Mouse (Mus musculus) retina, adult 2 months (tissue): Measurements from ENCODE around the gene Csad.
"Not testable (repeated sequence)": the region's sequence is repeated elsewhere in the genome, so short reads cannot be mapped to it uniquely, and the experiment has no call there.

Experiments used
- DNase-seq: peaks from one replicate; pipeline ENCODE4 v3.0.0-alpha.2; 2012; ENCODE audit warnings: low read depth, low spot score

Gene Csad

DNA sequence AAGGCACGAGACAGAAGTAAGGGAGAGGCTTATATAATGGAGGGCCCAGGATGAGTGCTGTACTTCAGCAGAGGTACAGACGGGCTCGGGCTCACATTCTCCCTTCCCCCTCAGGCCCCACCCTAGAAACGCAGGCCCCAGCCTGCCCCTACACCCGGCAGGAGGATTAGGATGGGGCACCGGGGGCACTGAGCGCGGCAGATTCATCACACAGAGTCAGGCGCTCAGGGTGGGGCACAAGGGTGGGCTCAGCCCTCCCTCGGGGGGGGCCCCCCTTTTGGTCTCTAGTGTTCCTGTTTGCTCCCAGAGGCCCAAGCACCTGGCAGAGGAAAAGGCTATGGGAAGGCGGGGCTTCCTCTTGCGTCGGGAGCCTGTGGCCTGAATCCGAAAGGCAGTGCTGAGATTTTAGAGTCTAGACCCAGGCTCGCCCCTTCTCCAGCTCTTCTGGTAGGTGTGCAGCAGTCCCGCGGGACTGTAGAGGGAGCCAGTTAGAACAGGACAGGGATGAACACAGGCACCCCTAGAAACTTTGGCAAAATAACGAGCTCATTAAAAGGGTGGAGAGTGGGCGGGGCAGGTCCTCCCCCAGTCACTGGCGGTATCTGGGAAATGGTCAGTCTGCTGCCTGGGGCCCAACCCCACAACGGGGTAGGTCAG is 31.0 kb upstream of the Csad start:
- DNase-seq = no peak

DNA sequence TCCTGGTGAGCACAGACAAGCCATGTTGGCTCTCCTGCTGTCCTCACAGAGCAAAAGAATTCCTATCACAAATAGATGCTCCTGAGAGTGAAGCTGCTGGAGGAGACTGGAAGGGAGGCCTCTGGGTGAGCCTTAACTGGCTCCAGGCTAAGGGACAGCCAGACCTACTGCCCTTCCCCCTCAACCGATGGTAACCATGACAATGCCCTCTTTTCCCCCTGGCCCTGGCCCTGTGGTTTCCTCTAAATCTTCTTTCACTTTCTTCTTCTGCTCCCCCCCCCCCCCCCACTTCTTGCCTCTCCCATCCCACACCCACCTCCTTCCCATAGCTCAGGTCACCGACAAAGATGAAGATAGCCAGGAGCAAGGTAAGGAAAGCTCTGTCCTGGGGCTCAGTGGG is 29.4 kb upstream of the Csad start:
- no peak for DNase-seq

DNA sequence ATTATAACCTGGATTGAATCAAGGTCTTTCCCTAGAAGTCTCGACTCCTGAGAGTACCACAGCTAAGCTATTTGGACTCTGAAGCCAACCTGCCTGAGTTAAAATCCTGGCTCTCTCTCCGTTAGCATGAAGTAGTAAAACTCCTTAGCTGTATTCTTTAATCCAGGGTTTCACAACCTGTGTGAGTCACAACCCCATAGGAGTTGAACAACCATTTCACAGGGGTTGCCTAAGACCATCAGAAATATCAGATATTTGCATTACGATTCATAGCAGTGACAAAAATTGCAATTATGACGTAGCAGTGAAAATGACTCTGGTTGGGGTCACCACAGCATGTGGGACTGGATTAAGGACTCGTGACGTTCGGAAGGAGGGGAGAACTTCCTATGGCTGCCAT is 28.2 kb upstream of the Csad start:
- DNase-seq = no peak

DNA sequence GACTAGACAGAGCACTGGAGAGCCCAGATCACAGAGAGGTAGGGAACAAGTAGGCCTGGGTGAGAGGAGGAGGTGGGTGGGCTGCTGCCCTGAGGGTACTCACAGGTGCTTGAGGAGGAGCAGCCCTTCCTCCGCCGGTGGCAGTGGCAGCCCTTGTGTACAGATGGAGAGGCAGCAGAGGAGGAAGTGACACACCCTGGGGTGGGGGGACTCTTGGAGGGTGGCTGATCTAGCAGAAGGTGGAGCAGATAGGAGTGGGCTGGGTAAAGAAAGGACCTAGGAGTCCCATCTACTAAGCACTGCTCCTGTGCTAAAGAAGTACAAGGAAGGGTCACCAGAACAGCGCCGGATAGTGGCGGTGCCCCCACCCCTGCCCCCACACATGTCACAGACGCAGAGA is 27.2 kb upstream of the Csad start, which contains the start of gene Itgb7:
TSS of gene Itgb7 (minus strand) at position 197 of the 400 bp plus-strand sequence.
- no peak for DNase-seq

DNA sequence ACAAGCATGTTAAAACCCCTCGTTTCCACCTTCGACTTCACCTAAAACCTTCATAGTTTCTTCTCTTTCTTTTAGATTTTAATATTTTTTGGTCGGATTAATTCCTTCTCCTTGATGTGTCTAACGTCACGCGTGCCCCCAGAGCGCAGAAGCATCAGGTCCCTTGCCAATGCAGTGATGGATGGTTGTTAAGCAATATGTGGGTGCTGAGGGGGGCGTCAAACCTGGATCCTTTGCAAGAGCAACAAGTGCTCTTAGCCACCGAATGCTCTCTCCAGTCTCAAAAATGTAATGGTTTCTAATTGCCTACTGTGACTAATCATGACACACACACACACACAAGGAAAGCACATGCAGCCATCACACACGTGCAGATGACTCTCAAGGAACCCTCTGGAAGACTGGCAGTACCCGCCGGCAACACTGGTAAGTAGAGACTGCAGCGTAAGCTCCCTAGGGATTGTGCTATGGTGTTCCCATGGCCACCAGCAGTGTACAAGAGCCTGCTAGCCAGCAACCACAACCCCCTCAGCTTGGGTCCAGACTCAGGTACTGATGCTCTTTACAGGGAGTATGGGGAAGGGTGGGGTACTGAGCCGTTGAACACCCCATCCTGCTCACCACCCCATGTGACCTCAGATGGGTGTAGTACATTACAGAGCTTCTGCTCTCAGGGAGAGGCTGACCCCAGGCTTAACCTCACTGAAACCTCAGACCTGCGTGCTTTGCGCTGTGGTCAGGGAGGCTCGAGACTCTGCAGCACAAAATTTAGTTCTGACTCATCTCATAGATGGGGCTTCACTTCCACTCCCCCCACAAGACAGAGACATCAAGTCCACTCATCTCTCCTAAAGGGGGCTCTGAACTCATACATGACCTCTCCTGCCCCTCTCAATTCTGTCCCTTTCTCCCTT is 26.1 kb upstream of the Csad start:
- DNase-seq = no peak

DNA sequence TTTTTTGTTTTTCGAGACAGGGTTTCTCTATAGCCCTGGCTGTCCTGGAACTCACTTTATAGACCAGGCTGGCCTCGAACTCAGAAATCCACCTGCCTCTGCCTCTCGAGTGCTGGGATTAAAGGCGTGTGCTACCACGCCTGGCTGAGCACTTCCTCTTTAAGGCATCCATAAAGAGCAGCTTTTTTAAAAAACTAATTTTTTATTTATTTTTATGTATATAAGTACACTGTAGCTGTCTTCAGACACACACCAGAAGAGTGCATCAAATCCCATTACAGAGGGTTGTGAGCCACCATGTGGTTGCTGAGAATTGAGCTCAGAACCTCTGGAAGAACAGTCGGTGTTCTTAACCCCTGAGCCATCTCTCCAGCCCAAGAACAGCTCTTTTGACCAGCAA is 21.1 kb upstream of the Csad start:
- DNase-seq = not testable (repeated sequence)

DNA sequence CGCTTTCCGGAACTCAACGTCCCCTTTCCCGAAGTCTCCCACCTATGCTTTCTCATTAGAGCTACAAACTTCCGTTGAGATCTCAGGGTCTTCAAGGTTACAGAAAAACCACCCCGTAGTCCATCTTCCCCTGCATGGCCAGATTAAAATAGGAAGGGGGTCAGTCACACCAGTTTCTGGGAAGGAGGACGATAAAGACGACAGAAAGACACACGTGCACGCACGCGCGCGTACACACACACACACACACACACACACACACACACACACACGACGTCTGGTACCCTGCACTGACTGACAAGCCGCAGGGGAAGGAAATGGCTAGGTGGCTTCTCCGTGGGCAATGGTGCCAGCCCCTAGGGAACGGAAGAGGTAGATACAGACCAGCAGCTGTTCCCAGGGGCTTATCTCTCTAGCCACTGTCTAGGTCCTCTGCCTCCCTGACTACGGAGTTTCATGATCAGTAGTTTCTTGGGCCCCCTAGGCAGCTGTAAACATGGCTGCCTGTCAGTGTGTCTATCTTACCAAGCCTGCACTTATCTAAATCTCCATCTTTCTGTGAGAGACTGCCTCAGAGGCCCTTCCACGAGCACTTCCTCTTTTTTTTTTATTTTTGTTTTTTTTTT is 20.6 kb upstream of the Csad start:
- DNase-seq = no peak

DNA sequence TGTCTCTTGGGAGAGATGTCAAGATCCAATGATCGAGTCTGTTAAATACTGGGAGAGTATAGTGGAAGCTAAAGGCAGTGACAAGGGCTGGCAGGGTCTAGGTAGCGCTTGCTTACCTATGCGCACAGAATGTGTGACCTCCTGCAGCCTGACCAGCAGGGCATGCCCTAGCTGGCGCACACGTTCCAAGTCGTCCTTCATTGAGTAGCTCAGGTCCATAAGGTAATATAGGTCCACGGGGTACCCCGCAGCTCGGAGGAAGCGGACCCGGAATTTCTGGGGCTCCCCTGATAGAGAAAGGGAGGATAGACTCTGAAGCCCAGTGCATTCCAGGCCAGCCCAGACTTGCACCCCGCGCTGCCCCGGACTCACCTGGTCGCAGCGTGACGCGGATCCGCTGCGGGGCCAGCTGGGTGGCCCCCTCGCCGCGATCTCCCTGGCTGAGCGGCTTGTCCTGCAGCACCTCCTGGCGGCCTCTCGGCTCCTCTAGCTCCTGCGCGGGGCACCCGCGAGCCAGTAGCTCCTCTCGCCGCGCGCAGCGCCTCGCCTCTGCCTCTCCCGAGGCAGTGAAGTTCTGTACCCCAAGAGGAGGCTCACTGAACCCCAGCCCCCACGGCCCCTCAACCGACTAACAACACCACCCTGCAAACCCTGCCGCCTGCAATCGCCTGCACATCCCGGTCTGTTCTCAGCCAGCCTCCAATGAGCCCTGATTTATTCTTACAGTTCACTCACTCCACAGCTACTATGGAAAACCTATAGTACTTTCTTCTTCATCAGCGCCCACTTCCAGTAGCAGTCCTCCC is 19.9 kb upstream of the Csad start:
- DNase-seq = peak; percentile 46

DNA sequence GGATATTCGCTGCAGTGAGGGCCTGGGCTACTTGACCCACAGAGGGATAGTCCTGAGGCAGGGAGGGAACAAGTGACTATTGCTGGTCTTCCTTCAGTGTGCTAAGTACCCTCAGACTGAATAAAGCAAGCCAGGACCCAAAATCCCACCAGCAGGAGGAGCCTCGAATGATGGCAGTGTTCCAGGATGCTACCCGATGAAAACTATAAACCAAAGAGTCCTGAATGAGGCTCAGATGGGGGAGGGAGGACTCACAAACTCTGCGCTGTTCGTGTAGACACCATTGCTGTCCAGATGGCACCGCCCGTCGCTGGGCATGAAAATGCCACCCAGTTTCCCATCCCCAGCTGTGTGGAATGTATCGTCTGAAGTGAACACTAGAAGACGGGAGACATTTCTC is 17.9 kb upstream of the Csad start:
- DNase-seq = no peak

DNA sequence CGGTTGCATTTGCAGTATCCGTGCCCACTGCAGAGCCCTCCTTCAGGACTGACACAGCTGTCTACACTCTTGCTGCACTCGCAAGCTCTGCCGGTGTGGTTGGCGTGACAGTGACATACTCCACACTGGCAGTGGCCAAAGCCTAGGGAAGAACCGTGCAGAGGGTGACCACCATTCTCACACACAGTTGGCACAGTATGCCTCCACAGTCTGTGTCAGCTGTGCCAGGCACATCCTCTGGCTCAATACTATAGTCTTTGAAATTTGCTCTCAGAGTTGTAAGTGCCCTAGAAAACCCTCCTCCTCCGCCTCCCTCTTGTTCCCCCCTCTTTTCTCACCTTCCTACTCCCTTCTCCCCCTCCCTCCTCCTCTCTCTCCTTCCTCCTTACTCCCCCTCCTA is 12.8 kb upstream of the Csad start:
- DNase-seq = no peak

DNA sequence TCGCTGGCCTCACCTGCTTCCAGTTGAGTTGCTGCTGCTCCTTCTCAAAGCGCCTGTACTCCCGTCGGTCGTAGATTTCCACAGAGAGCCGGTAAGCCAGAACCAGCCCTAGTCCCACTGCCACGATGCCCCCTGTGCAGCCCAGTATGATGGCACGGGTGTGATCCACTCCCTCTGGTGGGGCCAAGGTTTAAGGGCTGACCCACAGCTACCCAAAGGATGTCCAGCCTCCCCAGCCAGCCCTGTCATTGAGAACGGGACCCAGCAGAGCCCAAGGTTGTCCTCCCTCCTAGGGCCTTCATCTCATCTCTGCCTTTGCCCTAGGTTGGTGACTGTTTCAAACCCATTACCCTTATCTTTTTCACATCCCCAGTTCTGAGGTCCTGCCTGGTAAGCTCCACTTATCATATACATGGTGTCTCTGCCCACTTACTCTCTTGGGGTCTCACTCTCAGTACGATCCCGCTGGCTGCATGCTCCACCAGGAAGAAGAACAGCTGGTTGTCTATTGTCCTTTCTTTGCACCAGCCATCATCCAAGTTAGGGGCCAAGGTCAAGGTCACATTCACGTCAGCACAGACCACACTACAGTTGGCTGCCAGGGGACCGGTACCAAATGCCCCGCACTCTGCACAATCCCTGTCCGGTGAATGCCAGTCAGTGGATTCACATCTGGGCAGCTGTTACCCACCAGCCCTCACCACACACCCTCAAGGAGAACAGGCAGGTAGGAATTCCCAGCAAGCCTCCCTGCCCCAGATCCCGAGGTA is 12.1 kb upstream of the Csad start:
- DNase-seq = no peak

DNA sequence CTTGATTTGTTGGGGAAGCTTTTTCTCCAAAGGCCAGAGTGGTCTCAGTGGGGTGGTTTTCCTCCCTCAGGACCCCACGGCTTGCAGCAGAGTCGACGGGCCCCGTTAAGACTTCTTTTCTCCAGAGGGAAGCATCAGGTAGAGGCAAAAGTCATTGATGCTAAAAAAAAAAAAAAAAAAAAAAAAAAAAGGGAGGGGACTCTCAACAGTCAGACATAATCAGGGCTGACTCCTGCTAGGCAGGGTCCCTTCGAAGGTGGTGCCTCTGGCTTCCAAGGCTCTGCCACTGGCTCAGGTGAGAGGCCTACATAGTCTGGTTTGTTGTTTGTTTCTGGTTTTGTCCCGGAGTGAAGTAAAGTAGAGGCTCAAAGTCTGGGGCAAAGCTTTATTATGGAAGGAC is 11.1 kb upstream of the Csad start:
- no peak for DNase-seq

DNA sequence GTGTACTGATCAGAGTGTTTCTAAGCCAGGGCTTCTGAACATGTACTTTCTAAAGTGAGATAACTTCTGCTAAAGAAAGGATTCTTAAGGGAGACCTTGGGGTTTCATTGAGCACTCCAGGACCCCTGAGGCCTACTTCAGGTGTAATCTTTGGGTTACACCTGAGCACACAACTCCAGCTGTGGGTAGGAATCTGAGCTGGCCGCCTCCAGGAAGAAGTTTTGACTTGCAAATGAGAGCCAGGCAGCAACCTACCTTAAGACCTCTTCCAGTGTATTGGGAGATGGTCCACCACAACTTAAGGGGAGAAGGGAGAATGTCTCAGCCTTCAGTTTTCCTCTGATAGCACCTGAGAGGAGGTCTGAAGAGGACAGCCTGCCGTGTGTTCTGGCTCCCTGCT is 9.6 kb upstream of the Csad start:
- DNase-seq = no peak

DNA sequence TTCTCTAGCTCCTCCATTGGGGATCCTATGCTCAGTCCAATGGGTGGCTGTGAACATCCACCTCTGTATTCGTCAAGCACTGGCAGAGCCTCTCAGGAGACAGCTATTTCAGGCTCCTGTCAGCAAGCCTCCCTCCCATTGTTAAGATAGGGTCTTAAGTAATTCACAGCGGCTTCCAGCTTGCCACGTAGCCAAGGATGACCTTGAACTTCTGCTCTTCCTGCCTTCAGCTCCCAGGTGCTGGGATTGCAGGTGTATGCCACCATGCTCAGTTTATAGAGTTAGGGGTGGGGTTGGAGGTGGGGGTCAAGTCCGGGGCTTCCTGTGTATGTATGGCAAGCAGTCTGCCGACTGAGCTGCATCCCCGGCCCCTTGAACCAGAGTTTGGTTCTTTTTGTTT is 7.4 kb upstream of the Csad start:
- no peak for DNase-seq

DNA sequence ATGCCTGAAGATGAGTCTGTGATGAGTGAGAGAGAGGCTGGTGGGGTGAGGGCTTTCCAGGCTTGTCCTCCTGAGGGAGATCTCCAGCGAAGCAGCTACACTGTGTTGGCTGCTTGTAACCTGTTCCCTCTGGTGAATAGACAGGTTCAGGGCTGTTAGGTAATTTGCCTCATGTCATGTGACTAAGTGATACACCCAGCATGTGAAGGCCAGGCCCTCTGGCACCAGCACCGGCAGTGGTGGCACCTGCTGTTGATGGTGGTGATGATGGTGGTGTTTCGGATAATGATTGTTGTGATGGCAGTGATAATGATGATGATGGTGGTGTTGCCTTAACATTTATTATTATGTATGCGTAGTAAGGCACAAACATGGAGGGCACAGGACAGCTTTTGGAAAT is 6.3 kb upstream of the Csad start:
- DNase-seq = no peak

DNA sequence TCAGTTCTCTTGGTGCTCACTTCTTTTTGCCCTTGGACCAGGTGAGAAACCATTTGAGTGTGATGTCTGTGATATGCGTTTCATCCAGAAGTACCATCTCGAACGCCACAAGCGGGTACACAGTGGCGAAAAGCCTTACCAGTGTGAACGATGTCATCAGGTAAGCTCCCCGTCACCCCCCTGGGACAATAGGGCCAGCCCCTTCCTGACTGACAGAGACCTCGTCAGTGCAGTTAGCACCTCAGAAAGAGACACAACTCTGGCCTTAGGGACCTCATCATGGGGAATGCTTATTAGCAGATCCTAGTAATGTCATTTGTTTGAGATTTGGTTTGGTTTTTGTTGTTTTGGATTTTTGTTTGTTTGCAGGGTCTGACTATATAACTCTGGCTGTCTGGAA is 4.6 kb upstream of the Csad start:
- DNase-seq = no peak

DNA sequence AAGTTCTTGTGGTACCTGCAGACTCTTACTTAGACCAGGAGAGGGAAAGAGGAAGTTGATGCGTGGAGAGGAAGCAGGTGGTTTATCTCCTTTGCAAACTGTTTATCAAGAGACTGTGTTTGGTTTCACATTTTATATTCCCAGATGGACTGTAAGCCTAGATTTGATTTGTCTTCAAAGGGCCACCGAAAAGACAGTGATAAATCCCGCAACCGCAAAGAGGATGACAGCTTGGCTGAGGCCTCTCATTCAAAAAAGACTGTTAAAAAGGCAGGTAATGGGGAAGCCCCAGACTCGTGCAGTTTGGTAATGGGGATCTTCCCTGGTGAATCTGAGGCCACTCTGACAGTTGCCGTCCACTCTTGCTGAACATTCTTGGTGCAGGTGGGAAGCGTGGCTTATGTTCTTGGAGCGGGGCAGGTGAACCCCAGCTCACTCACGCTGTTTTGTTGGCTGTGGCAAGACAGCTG is 3.6 kb upstream of the Csad start:
- DNase-seq = no peak

DNA sequence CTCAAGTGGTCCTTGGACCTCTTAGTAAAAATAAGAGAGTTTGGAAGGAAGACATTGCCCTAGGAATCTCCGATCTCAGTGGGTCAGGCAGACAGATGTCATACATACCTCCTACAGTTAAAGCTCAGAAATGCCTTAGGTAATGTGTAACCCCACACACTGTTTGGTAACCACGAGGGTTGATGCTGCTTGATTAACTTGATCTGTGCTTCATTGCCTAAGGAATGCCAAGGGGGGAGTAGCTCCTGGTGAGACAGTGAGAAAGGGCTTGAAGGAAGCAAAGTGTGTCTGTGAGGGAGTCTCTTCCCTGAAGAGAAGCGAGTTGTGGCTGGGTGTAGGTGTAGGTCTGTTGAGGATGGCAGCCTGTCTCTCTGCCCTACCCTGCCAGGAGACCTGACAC is 2.8 kb upstream of the Csad start:
- DNase-seq = no peak

DNA sequence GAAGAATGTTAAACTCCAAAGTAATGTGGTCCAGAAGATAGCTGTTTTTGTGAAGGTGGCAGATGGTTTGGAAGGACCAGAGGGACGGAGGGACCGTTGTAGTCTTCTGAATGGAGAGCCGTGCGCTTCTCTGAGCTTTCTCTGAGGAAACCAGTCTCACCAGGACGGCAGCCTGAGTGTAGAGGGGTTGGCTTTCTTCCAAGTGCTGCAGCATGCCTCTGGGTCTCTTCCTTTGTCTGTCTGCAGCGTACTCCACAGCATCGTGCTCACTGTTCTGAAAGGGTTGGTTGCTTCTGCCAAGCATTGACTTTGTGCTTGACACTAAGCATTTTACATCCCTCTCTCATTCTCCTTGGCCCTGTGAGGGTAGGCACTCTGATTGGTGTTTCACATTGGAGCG is 1.3 kb upstream of the Csad start:
- no peak for DNase-seq

DNA sequence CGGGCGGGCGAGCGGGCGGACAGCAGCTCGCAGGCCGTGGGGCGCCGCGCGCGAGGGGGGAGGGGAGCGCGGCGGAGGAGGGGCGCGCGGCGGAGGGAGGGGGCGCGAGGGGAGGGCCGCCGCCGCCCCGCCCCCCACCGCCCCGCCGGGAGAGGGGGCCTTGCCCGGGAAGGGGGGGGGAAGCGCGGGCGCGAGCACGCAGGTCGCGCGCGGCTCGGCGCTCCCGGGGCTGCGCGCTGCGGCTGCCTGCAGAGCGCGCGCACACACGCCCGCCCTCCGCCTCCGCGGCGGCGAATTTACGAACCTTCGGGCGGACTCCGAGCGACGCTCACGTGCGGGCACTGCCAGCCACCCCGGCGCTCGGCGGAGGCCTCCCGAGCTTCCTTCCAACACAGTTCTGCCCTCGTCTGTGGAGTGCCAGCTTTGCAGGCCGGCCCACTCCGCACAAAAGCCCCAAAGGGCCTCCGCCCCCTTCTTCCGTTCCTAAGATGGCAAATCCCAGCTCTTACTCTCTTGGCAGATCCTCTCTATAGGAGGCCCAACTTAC is 616 bp downstream of the Csad start:
- peak; percentile 32 for DNase-seq
